In the genomic region with DNA sequence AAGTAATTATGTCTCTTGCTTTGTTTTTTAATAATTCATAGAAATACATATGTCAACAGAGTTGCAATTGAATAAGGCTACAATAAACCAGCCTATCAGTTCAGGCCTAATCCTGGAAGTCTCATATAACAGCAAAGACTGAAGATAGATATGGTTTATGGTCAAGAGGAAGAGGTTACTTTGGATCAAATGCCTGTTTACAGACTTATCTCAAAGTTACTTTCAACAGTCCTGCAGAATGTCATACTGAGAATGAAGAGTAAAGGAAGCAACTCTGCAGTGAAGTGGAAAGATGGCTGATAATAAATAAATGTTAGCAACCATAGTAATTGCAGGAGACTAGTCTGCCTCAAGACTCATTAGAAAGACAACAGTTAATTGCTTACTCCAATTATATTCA, we compare ENCODE assay signal across 16 mouse cellular contexts.
"Had no signal": no experiment of that assay in that cellular context is flagged by ENCODE, and none has a peak within 500 bp of the region (broad histone marks: within the 10 kb centered on the region; RNA-seq: fewer than 3 reads in every experiment).

No protein-coding gene starts in this region.

- H3K27me3 ChIP-seq: neural tube, embryonic 12.5 days; neural tube, embryonic 13.5 days; neural tube, embryonic 15.5 days; stomach, embryonic 15.5 days had no signal

- H3K36me3 ChIP-seq: neural tube, embryonic 12.5 days; neural tube, embryonic 13.5 days; neural tube, embryonic 15.5 days; stomach, embryonic 15.5 days had no signal

- H3K27ac ChIP-seq: neural tube, embryonic 12.5 days; neural tube, embryonic 13.5 days; neural tube, embryonic 15.5 days; stomach, embryonic 15.5 days; stomach, postnatal 0 days had no signal

- H3K4me3 ChIP-seq: neural tube, embryonic 12.5 days; neural tube, embryonic 13.5 days; neural tube, embryonic 15.5 days; stomach, embryonic 15.5 days had no signal

- H3K9me3 ChIP-seq: neural tube, embryonic 12.5 days; neural tube, embryonic 15.5 days; stomach, embryonic 15.5 days had no signal

- H3K4me1 ChIP-seq: neural tube, embryonic 12.5 days; neural tube, embryonic 13.5 days; neural tube, embryonic 15.5 days; stomach, embryonic 15.5 days had no signal

- DNase-seq: right cerebral cortex, adult 18-20 months; right cerebral cortex, postnatal 14 days; right cerebral cortex, postnatal 25 days; right cerebral cortex, postnatal 4 days; spleen, adult 18-20 months; thymus, adult 18-20 months; thymus, adult 2 months; thymus, postnatal 14 days; thymus, postnatal 25 days; thymus, postnatal 36 days; thymus, postnatal 4 days had no signal

- H3K9ac ChIP-seq: neural tube, embryonic 12.5 days; neural tube, embryonic 13.5 days; neural tube, embryonic 15.5 days; stomach, embryonic 15.5 days had no signal
